Mouse (Mus musculus): ENCODE measurements around the gene Prkar2a.
"Not testable (repeated sequence)": the region's sequence is repeated elsewhere in the genome, so short reads cannot be mapped to it uniquely, and the experiment has no call there.

Prkar2a gene

GRCm38 (mm10) chr9:108689106-108689505 lies at the start of gene Prkar2a:
TSS of gene Prkar2a (plus strand) at chr9:108689314.
- no peak for DNase-seq (ENCODE audit: low spot score in 2 of 2)

- DNase-seq (ENCODE audit: low spot score in 2 of 2) = no peak
These were observed 49.3 kb upstream of the Prkar2a start for GRCm38 (mm10) chr9:108639825-108640224.

- DNase-seq (ENCODE audit: low spot score in 2 of 2) = no peak
These were observed 40.9 kb upstream of the Prkar2a start for GRCm38 (mm10) chr9:108648166-108648565.

GRCm38 (mm10) chr9:108648611-108649560 lies 40.2 kb upstream of the Prkar2a start, which contains the start of gene Arih2:
TSS of gene Arih2 (minus strand) at chr9:108649386.
- DNase-seq (ENCODE audit: low spot score in 2 of 2) = peak; percentile 74 to 88

- DNase-seq (ENCODE audit: low spot score in 2 of 2) = no peak
These were observed 39.3 kb upstream of the Prkar2a start for GRCm38 (mm10) chr9:108649561-108650440.

- DNase-seq (ENCODE audit: low spot score in 2 of 2) = no peak
These were observed 34.3 kb upstream of the Prkar2a start for GRCm38 (mm10) chr9:108654566-108655464.

- DNase-seq (ENCODE audit: low spot score in 2 of 2) = not testable (repeated sequence)
These were observed 33.2 kb upstream of the Prkar2a start for GRCm38 (mm10) chr9:108655865-108656264.

GRCm38 (mm10) chr9:108661677-108662612 lies 27.2 kb upstream of the Prkar2a start, which contains the start of gene Slc25a20:
TSS of gene Slc25a20 (plus strand) at chr9:108662088.
- peak; percentile 28 to 61 for DNase-seq (ENCODE audit: low spot score in 2 of 2)

GRCm38 (mm10) chr9:108662660-108663059 lies 26.5 kb upstream of the Prkar2a start:
- no peak for DNase-seq (ENCODE audit: low spot score in 2 of 2)

GRCm38 (mm10) chr9:108669875-108670274 lies 19.2 kb upstream of the Prkar2a start:
- DNase-seq (ENCODE audit: low spot score in 2 of 2) = no peak

GRCm38 (mm10) chr9:108673151-108673550 lies 16.0 kb upstream of the Prkar2a start:
- no peak for DNase-seq (ENCODE audit: low spot score in 2 of 2)

- DNase-seq (ENCODE audit: low spot score in 2 of 2) = no peak
These were observed 9.1 kb upstream of the Prkar2a start for GRCm38 (mm10) chr9:108680026-108680425.

GRCm38 (mm10) chr9:108686475-108686887 lies 2.6 kb upstream of the Prkar2a start:
- no peak for DNase-seq (ENCODE audit: low spot score in 2 of 2)

- DNase-seq (ENCODE audit: low spot score in 2 of 2) = no peak
These were observed 1.9 kb upstream of the Prkar2a start for GRCm38 (mm10) chr9:108687181-108687580.

- no peak for DNase-seq (ENCODE audit: low spot score in 2 of 2)
These were observed 1.4 kb upstream of the Prkar2a start for GRCm38 (mm10) chr9:108687686-108688085.

GRCm38 (mm10) chr9:108688451-108688850 lies 663 bp upstream of the Prkar2a start:
- no peak for DNase-seq (ENCODE audit: low spot score in 2 of 2)

- no peak for DNase-seq (ENCODE audit: low spot score in 2 of 2)
These were observed 879 bp downstream of the Prkar2a start for GRCm38 (mm10) chr9:108689993-108690392.

GRCm38 (mm10) chr9:108690914-108691313 lies 1.8 kb downstream of the Prkar2a start:
- no peak for DNase-seq (ENCODE audit: low spot score in 2 of 2)

GRCm38 (mm10) chr9:108691371-108691770 lies 2.3 kb downstream of the Prkar2a start:
- no peak for DNase-seq (ENCODE audit: low spot score in 2 of 2)

- peak; percentile 58 to 90 for DNase-seq (ENCODE audit: low spot score in 2 of 2)
These were observed 2.7 kb downstream of the Prkar2a start for GRCm38 (mm10) chr9:108691846-108692225.

All from cerebellum, postnatal 4 days (tissue).